Mouse (Mus musculus): ENCODE results near the gene Cel. TPM values are rescaled to one million over a fixed set of nuclear protein-coding genes. Genes with fewer than 3 reads are reported as not detected.

Gene Cel
- total and polyA plus RNA-seq, 3 experiments: not detected

DNA sequence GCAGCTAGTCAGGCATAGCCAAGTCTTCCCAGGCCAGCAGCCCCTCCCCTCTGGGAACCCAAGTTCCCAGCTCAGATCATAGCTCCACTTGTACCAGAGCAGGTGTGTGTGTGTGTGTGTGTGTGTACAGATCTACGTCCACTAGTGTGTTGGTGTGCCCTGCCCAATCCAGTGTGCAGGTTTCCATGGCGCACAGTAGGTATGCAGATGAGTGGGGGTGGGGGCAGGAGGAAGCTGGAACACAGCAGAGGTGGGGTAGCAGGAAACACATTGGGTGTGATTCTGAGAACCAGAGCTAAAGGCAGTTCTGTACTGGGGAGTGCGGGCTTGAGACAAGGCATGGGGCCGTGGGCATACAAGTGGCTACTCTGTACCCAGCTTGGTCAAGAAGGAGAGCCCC is 1.2 kb upstream of the Cel start:
- H3K4me1 ChIP-seq (ENCODE audit: control insufficient read depth in 1 of 2, insufficient read depth in 2 of 2, low read length in 2 of 2): no peaks in the 10 kb centered on the region
- H3K36me3 ChIP-seq (ENCODE audit: control insufficient read depth in 1 of 2, insufficient read depth in 2 of 2, low read length in 2 of 2): no peaks in the 10 kb centered on the region; a peak in 1 of 4 replicates
- H3K4me3 ChIP-seq (ENCODE audit: control insufficient read depth in 1 of 2, insufficient read depth in 1 of 2, low read depth in 2 of 2, low read length in 2 of 2): no peak overlapping the region
- no peaks in the 10 kb centered on the region for H3K9me3 ChIP-seq (replicated peaks; ENCODE audit: insufficient read depth, low read length)
- H3K27me3 ChIP-seq (ENCODE audit: control insufficient read depth in 1 of 2, insufficient read depth in 2 of 2, low read length in 2 of 2): no peaks in the 10 kb centered on the region
- no peaks in the 10 kb centered on the region for H3K79me2 ChIP-seq (ENCODE audit: control insufficient read depth, insufficient read depth, low read length, poor library complexity)
- no peak overlapping the region for H3K9ac ChIP-seq (ENCODE audit: control insufficient read depth, low read depth, low read length, poor library complexity, severe bottlenecking)
- no peak for TF ChIP-seq CTCF (IDR thresholded peaks at IDR 0.05 in 2 of 3, conservative IDR thresholded peaks at IDR 0.05 in 1 of 3; ENCODE audit: control insufficient read depth in 1 of 3, insufficient read depth in 1 of 3, low read depth in 2 of 3, low read length in 3 of 3, poor library complexity in 1 of 3, severe bottlenecking in 1 of 3)
- no peak for TF ChIP-seq TCF12 (IDR thresholded peaks at IDR 0.05; ENCODE audit: low read depth, low read length)
- peak; percentile 95 for TF ChIP-seq ZKSCAN1 (IDR thresholded peaks at IDR 0.05; ENCODE audit: low read depth, low read length)
- TF ChIP-seq E2F4 (IDR thresholded peaks at IDR 0.05; ENCODE audit: borderline replicate concordance, low read depth, low read length): no peak
- TF ChIP-seq GABPA (IDR thresholded peaks at IDR 0.05; ENCODE audit: low read depth, low read length): no peak
- H3K27ac ChIP-seq (ENCODE audit: control insufficient read depth, low read depth, low read length): no peak overlapping the region
- no peak for DNase-seq (ENCODE audit: low read depth, low spot score)

DNA sequence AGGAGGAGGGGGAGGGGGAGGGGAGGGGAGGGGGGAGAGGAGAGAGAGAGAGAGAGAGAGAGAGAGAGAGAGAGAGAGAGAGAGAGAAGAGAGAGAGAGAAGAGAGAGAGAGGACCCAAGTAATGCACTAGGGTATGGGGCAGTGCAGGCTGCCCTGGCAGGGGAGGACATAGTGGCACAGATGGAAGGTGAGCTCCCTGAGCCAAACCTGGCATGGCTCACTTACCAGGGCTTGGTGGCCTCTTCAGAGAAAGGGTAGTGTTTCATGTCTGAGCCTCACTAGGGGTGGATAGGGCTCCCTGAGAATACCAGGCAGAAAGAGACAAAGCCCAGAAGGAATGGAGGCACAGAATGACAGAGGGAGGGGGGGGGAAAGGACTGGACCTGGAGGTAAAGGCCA is 627 bp upstream of the Cel start:
- no peak for DNase-seq (ENCODE audit: low read depth, low spot score)
- Histone ChIP-seq H3K4me3 (ENCODE audit: control insufficient read depth in 1 of 2, insufficient read depth in 1 of 2, low read depth in 2 of 2, low read length in 2 of 2) (no peak overlapping the region), H3K4me1 (ENCODE audit: control insufficient read depth in 1 of 2, insufficient read depth in 2 of 2, low read length in 2 of 2) (no peaks in the 10 kb centered on the region), H3K79me2 (ENCODE audit: control insufficient read depth, insufficient read depth, low read length, poor library complexity) (no peaks in the 10 kb centered on the region), H3K27ac (ENCODE audit: control insufficient read depth, low read depth, low read length) (no peak overlapping the region), H3K9ac (ENCODE audit: control insufficient read depth, low read depth, low read length, poor library complexity, severe bottlenecking) (no peak overlapping the region), H3K27me3 (ENCODE audit: control insufficient read depth in 1 of 2, insufficient read depth in 2 of 2, low read length in 2 of 2) (no peaks in the 10 kb centered on the region), H3K9me3 (replicated peaks; ENCODE audit: insufficient read depth, low read length) (no peaks in the 10 kb centered on the region), H3K36me3 (ENCODE audit: control insufficient read depth in 1 of 2, insufficient read depth in 2 of 2, low read length in 2 of 2) (no peaks in the 10 kb centered on the region; a peak in 1 of 4 replicates)
- TF ChIP-seq ZKSCAN1 (IDR thresholded peaks at IDR 0.05; ENCODE audit: low read depth, low read length) (no peak), RAD21 (IDR thresholded peaks at IDR 0.05; ENCODE audit: low read depth, low read length) (no peak), MEF2A (IDR thresholded peaks at IDR 0.05; ENCODE audit: extremely low read depth, insufficient replicate concordance, low read depth, low read length, poor library complexity, severe bottlenecking) (no peak), CHD1 (IDR thresholded peaks at IDR 0.05; ENCODE audit: low read depth, low read length) (no peak), TAL1 (IDR thresholded peaks at IDR 0.05; ENCODE audit: low read length) (no peak), GATA1 (IDR thresholded peaks at IDR 0.05; ENCODE audit: low read depth, low read length) (no peak), RCOR1 (IDR thresholded peaks at IDR 0.05; ENCODE audit: low read depth, low read length) (no peak), JUND (IDR thresholded peaks at IDR 0.05; ENCODE audit: low read depth, low read length) (no peak), USF1 (IDR thresholded peaks at IDR 0.05; ENCODE audit: low read depth, low read length) (no peak), GABPA (IDR thresholded peaks at IDR 0.05; ENCODE audit: low read depth, low read length) (no peak), BHLHE40 (IDR thresholded peaks at IDR 0.05; ENCODE audit: borderline replicate concordance, low read depth, low read length) (no peak), KAT2A (conservative IDR thresholded peaks at IDR 0.05; ENCODE audit: low read depth, low read length) (no peak), SMC3 (IDR thresholded peaks at IDR 0.05; ENCODE audit: low read depth, low read length) (no peak), NRF1 (IDR thresholded peaks at IDR 0.05; ENCODE audit: insufficient read depth, low read depth, low read length, poor library complexity, severe bottlenecking) (no peak), ELF1 (IDR thresholded peaks at IDR 0.05; ENCODE audit: low read depth, low read length) (no peak)
